Mouse (Mus musculus) thymus, postnatal 10 days (tissue): ENCODE measurements around the gene Gm9844.

Experiments
- DNase-seq, 2 experiments: peaks; one replicate each; pipeline ENCODE4 v3.0.0; 2021; ENCODE audit warnings: low spot score in 2 of 2

The Gm9844 gene

GRCm38 (mm10) chr7:24901114-24901513, 39.1 kb downstream of the Gm9844 start:
- no peak for DNase-seq

- no peak for DNase-seq
Measured at GRCm38 (mm10) chr7:24901842-24902241, 39.8 kb downstream of the Gm9844 start.

- no peak for DNase-seq
Measured at GRCm38 (mm10) chr7:24902264-24902629, 40.2 kb downstream of the Gm9844 start.

- peak; percentile 72 to 83 for DNase-seq
Measured at GRCm38 (mm10) chr7:24902630-24903443, 40.8 kb downstream of the Gm9844 start, which contains the start of gene Arhgef1. Arhgef1 (plus strand) TSS chr7:24902912.

GRCm38 (mm10) chr7:24903444-24903825, 41.4 kb downstream of the Gm9844 start:
- DNase-seq, result no peak

GRCm38 (mm10) chr7:24904070-24904483, 42.1 kb downstream of the Gm9844 start:
- DNase-seq, result peak; percentile 96 to 97

GRCm38 (mm10) chr7:24904936-24905335, 42.9 kb downstream of the Gm9844 start:
- peak; percentile 53 to 57 for DNase-seq

GRCm38 (mm10) chr7:24906551-24906950, 44.5 kb downstream of the Gm9844 start:
- no peak for DNase-seq

GRCm38 (mm10) chr7:24907211-24907748, 45.3 kb downstream of the Gm9844 start:
- peak; percentile 80 to 83 for DNase-seq
